Mouse (Mus musculus): ENCODE results near the gene Slc5a1.

Gene Slc5a1

GRCm38 (mm10) chr5:33195246-33195852, 91.3 kb downstream of the Slc5a1 start:
- no peak for DNase-seq

GRCm38 (mm10) chr5:33200071-33200470, 96.1 kb downstream of the Slc5a1 start:
- no peak for DNase-seq

- DNase-seq, result no peak
Measured at GRCm38 (mm10) chr5:33201697-33202096, 97.7 kb downstream of the Slc5a1 start.

GRCm38 (mm10) chr5:33202516-33203170, 98.6 kb downstream of the Slc5a1 start:
- no peak for DNase-seq

GRCm38 (mm10) chr5:33203171-33203565, 99.1 kb downstream of the Slc5a1 start:
- DNase-seq, result no peak

GRCm38 (mm10) chr5:33203691-33204242, 99.7 kb downstream of the Slc5a1 start:
- peak; percentile 82 for DNase-seq

GRCm38 (mm10) chr5:33204284-33204683, 100.3 kb downstream of the Slc5a1 start:
- DNase-seq, result no peak

- DNase-seq, result no peak
Measured at GRCm38 (mm10) chr5:33206328-33206727, 102.3 kb downstream of the Slc5a1 start.

- no peak for DNase-seq
Measured at GRCm38 (mm10) chr5:33207136-33207535, 103.1 kb downstream of the Slc5a1 start.

- no peak for DNase-seq
Measured at GRCm38 (mm10) chr5:33208533-33209245, 104.7 kb downstream of the Slc5a1 start.

GRCm38 (mm10) chr5:33210515-33210914, 106.5 kb downstream of the Slc5a1 start:
- DNase-seq, result no peak

GRCm38 (mm10) chr5:33211254-33211653, 107.2 kb downstream of the Slc5a1 start:
- no peak for DNase-seq

Data from right cerebral cortex, postnatal 4 days (tissue).